In the genomic region with DNA sequence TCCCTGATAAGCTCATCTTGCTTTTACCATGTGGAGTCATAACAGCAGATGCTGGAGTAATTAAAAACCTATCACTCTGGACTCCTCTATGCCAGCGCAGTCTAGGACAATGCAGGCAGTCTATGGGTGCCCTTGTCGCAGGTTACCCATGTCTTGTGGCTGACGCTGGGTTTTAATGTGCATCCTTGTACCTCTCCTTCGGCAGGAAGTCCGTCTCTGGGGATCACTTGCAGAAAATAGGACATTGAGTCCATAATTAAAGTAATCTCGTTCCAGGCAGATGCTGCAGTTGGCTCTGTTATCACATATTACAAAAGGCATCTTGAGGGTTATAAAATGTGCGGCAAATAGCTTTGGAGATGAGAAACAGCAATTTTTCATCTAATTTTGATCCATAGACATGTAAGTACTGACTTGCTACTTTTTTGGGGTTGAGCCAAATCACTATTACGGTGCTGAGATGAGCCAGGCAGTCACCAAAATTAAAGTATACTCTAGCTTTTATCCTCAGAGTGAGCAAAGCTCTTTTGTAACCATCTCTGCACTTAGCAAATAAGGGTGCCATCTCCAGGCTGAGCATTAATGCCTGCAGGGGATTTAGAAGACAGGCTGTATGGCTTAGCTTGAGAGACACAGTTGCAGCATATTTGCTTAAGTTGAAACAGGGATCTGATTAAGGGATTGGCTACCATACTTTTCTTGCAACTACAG, we compare ENCODE assay signal across 14 mouse cellular contexts.
DNase-seq lines count a peak whose midpoint lies in the region; ATAC-seq lines count a peak whose summit lies in the region.
"Had no signal": no experiment of that assay in that cellular context is flagged by ENCODE, and none has a peak within 500 bp of the region (broad histone marks: within the 10 kb centered on the region; RNA-seq: fewer than 3 reads in every experiment).

No protein-coding gene starts in this region.

- H3K27me3 ChIP-seq in hindbrain, embryonic 13.5 days = no peaks in the 10 kb centered on the region
- H3K27me3 ChIP-seq in neural tube, embryonic 14.5 days (ENCODE audit: control insufficient read depth, insufficient read depth, low read length) = no peaks in the 10 kb centered on the region
- H3K27me3 ChIP-seq: kidney, embryonic 15.5 days; stomach, embryonic 15.5 days had no signal

- 37% methylated on average over 8 of the region's 8 CpGs for WGBS in hindbrain, embryonic 13.5 days
- WGBS in neural tube, embryonic 14.5 days = 36% methylated on average over 8 of the region's 8 CpGs

- no peak overlapping the region for H3K4me3 ChIP-seq in hindbrain, embryonic 13.5 days
- no peak overlapping the region for H3K4me3 ChIP-seq in neural tube, embryonic 14.5 days (ENCODE audit: low read depth, low read length)
- H3K4me3 ChIP-seq: kidney, embryonic 15.5 days; stomach, embryonic 15.5 days had no signal

- peaks cover 9% of the 10 kb centered on the region for H3K4me1 ChIP-seq in hindbrain, embryonic 13.5 days (replicated peaks)
- 0 out of 2 replicates have a peak, but pooled peaks cover 4% of the 10 kb centered on the region for H3K4me1 ChIP-seq in neural tube, embryonic 14.5 days (ENCODE audit: control insufficient read depth, insufficient read depth, low read length)
- H3K4me1 ChIP-seq: kidney, embryonic 15.5 days; stomach, embryonic 15.5 days had no signal

- intact Hi-C loops in left cerebral cortex, postnatal 4 days (cut with DNase I) = no loop called here

- no peaks in the 10 kb centered on the region for H3K36me3 ChIP-seq in hindbrain, embryonic 13.5 days
- H3K36me3 ChIP-seq in neural tube, embryonic 14.5 days (ENCODE audit: control insufficient read depth, insufficient read depth, low read length) = no peaks in the 10 kb centered on the region
- H3K36me3 ChIP-seq: kidney, embryonic 15.5 days; stomach, embryonic 15.5 days had no signal

- H3K27ac ChIP-seq in hindbrain, embryonic 13.5 days = peak overlapping the region; percentile 49
- H3K27ac ChIP-seq in neural tube, embryonic 14.5 days (ENCODE audit: low read depth, low read length) = peak overlapping the region; percentile 45; the same call in 1 of the 2 replicates
- H3K27ac ChIP-seq: kidney, embryonic 15.5 days; stomach, embryonic 15.5 days had no signal

- H3K9me3 ChIP-seq in hindbrain, embryonic 13.5 days = no peaks in the 10 kb centered on the region
- H3K9me3 ChIP-seq in neural tube, embryonic 14.5 days (ENCODE audit: control insufficient read depth, low read length) = no peaks in the 10 kb centered on the region
- H3K9me3 ChIP-seq: kidney, embryonic 15.5 days; stomach, embryonic 15.5 days had no signal

- H3K9ac ChIP-seq in hindbrain, embryonic 13.5 days = peak overlapping the region; percentile 47; the same call in 1 of the 2 replicates
- no peak overlapping the region for H3K9ac ChIP-seq in neural tube, embryonic 14.5 days (replicated peaks; ENCODE audit: low read depth, low read length)
- H3K9ac ChIP-seq: kidney, embryonic 15.5 days; stomach, embryonic 15.5 days had no signal

- peak overlapping the region; percentile 15; the same call in 1 of the 2 replicates for H3K4me2 ChIP-seq in hindbrain, embryonic 13.5 days
- peak overlapping the region; percentile 14; the same call in 1 of the 2 replicates for H3K4me2 ChIP-seq in neural tube, embryonic 14.5 days (ENCODE audit: low read depth, low read length)
- H3K4me2 ChIP-seq: kidney, embryonic 15.5 days; stomach, embryonic 15.5 days had no signal

- peak; percentile 87 for ATAC-seq in hindbrain, embryonic 13.5 days (ENCODE audit: low FRiP score)
- peak; percentile 92 for ATAC-seq in neural tube, embryonic 14.5 days (ENCODE audit: low read depth)
- ATAC-seq in activated CD4-positive, CD25-positive, alpha-beta regulatory T cell, adult 4 months = no peak

- DNase-seq in cerebellum, adult 8-10 months = peak; percentile 28
- DNase-seq in cerebellum, postnatal 36 days = no peak
- peak; percentile 12 for DNase-seq in left cerebral cortex, postnatal 4 days
- no peak for DNase-seq in left cerebral cortex, adult 8-10 months (ENCODE audit: low spot score in 2 of 2)
- DNase-seq in urinary bladder, postnatal 14 days (ENCODE audit: low spot score) = no peak
- DNase-seq: adrenal gland, adult 8-10 months; cerebellum, adult 11 months; lung, adult 2 months; thymus, postnatal 25 days had no signal

Comparison
In these comparisons a context has a peak if more than half of its experiments do, and no peak if none do; other contexts are left out.
1. DNase-seq: peak in cerebellum, adult 8-10 months (single experiment) and left cerebral cortex, postnatal 4 days (single experiment); none in cerebellum, postnatal 36 days (0 of 2), left cerebral cortex, adult 8-10 months (0 of 2) and urinary bladder, postnatal 14 days (single experiment).